Mouse (Mus musculus): ENCODE data around the gene Pim3. TPM values are rescaled to one million over a fixed set of nuclear protein-coding genes. Genes with fewer than 3 reads are reported as not detected.

Pim3 gene
- polyA plus RNA-seq, 2 experiments: 3.1 to 8.5 TPM

- Histone ChIP-seq H3K9ac (replicated peaks) (no peak overlapping the region), H3K4me1 (replicated peaks; ENCODE audit: control insufficient read depth in 2 of 2, insufficient read depth in 2 of 2, low read length in 1 of 2) (peaks cover 0 to 12% of the 10 kb centered on the region in 2 experiments; a peak in 3 of 4 replicates), H3K4me2 (ENCODE audit: low read depth) (no peak overlapping the region), H3K27me3 (ENCODE audit: control insufficient read depth, insufficient read depth, low read length) (no peaks in the 10 kb centered on the region), H3K36me3 (replicated peaks; ENCODE audit: control insufficient read depth, insufficient read depth, low read depth) (peaks cover 8% of the 10 kb centered on the region), H3K9me3 (ENCODE audit: control insufficient read depth, low read length) (no peaks in the 10 kb centered on the region), H3K27ac (no peak overlapping the region), H3K4me3 (ENCODE audit: insufficient read depth in 1 of 2, low read depth in 2 of 2, low read length in 2 of 2) (no peak overlapping the region)
- WGBS (ENCODE audit: insufficient replicate concordance): 83% methylated on average over 6 of the region's 6 CpGs
- ATAC-seq (ENCODE audit: insufficient read depth) (no peak), DNase-seq (ENCODE audit: low read depth in 3 of 3, low spot score in 3 of 3) (no peak)
- TF ChIP-seq EP300 (IDR thresholded peaks at IDR 0.05; ENCODE audit: low read depth) (no peak), CTCF (IDR thresholded peaks at IDR 0.05; ENCODE audit: low read depth) (no peak)
Measured at GRCm38 (mm10) chr15:88868024-88868742, 6.2 kb downstream of the Pim3 start.

- TF ChIP-seq EP300 (IDR thresholded peaks at IDR 0.05; ENCODE audit: low read depth) (no peak), CTCF (IDR thresholded peaks at IDR 0.05; ENCODE audit: low read depth) (no peak)
- no peak overlapping the region for H3K9ac ChIP-seq (replicated peaks)
- H3K36me3 ChIP-seq (replicated peaks; ENCODE audit: control insufficient read depth, insufficient read depth, low read depth): no peaks in the 10 kb centered on the region
- ATAC-seq (ENCODE audit: insufficient read depth) (peak; percentile 59), DNase-seq (ENCODE audit: low read depth in 3 of 3, low spot score in 3 of 3) (no peak)
- H3K4me3 ChIP-seq (ENCODE audit: insufficient read depth in 1 of 2, low read depth in 2 of 2, low read length in 2 of 2): no peak overlapping the region
- WGBS (ENCODE audit: insufficient replicate concordance): 54% methylated on average over 5 of the region's 5 CpGs
- H3K27ac ChIP-seq: no peak overlapping the region
- peaks cover 0 to 10% of the 10 kb centered on the region in 2 experiments; a peak in 2 of 4 replicates for H3K4me1 ChIP-seq (replicated peaks; ENCODE audit: control insufficient read depth in 2 of 2, insufficient read depth in 2 of 2, low read length in 1 of 2)
- H3K27me3 ChIP-seq (ENCODE audit: control insufficient read depth, insufficient read depth, low read length): no peaks in the 10 kb centered on the region
- H3K9me3 ChIP-seq (ENCODE audit: control insufficient read depth, low read length): no peaks in the 10 kb centered on the region
- H3K4me2 ChIP-seq (ENCODE audit: low read depth): no peak overlapping the region
Measured at GRCm38 (mm10) chr15:88870418-88871185, 8.6 kb downstream of the Pim3 start.

GRCm38 (mm10) chr15:88874061-88874460, 12.1 kb downstream of the Pim3 start:
- H3K9ac ChIP-seq (replicated peaks): no peak overlapping the region
- DNase-seq (ENCODE audit: low read depth in 3 of 3, low spot score in 3 of 3) (no peak), ATAC-seq (ENCODE audit: insufficient read depth) (no peak)
- H3K36me3 ChIP-seq (replicated peaks; ENCODE audit: control insufficient read depth, insufficient read depth, low read depth): no peaks in the 10 kb centered on the region
- no peak for TF ChIP-seq CTCF (IDR thresholded peaks at IDR 0.05; ENCODE audit: low read depth)
- TF ChIP-seq EP300 (IDR thresholded peaks at IDR 0.05; ENCODE audit: low read depth): no peak
- no peak overlapping the region for H3K27ac ChIP-seq
- H3K4me3 ChIP-seq (ENCODE audit: insufficient read depth in 1 of 2, low read depth in 2 of 2, low read length in 2 of 2): no peak overlapping the region
- no peaks in the 10 kb centered on the region for H3K9me3 ChIP-seq (ENCODE audit: control insufficient read depth, low read length)
- 0 out of 2 replicates have a peak, but pooled peaks cover 2% of the 10 kb centered on the region for H3K27me3 ChIP-seq (ENCODE audit: control insufficient read depth, insufficient read depth, low read length)
- WGBS (ENCODE audit: insufficient replicate concordance): 57% methylated on average over 3 of the region's 3 CpGs
- no peak overlapping the region for H3K4me2 ChIP-seq (ENCODE audit: low read depth)
- no peaks in the 10 kb centered on the region; a peak in 1 of 4 replicates for H3K4me1 ChIP-seq (replicated peaks; ENCODE audit: control insufficient read depth in 2 of 2, insufficient read depth in 2 of 2, low read length in 1 of 2)

- Histone ChIP-seq H3K4me1 (replicated peaks; ENCODE audit: control insufficient read depth in 2 of 2, insufficient read depth in 2 of 2, low read length in 1 of 2) (no peaks in the 10 kb centered on the region; a peak in 1 of 4 replicates), H3K9me3 (ENCODE audit: control insufficient read depth, low read length) (no peaks in the 10 kb centered on the region), H3K36me3 (replicated peaks; ENCODE audit: control insufficient read depth, insufficient read depth, low read depth) (no peaks in the 10 kb centered on the region), H3K9ac (replicated peaks) (no peak overlapping the region), H3K4me2 (ENCODE audit: low read depth) (no peak overlapping the region), H3K27me3 (ENCODE audit: control insufficient read depth, insufficient read depth, low read length) (0 out of 2 replicates have a peak, but pooled peaks cover 2% of the 10 kb centered on the region), H3K4me3 (ENCODE audit: insufficient read depth in 1 of 2, low read depth in 2 of 2, low read length in 2 of 2) (no peak overlapping the region), H3K27ac (no peak overlapping the region)
- DNase-seq (ENCODE audit: low read depth in 3 of 3, low spot score in 3 of 3) (no peak), ATAC-seq (ENCODE audit: insufficient read depth) (no peak)
- WGBS (ENCODE audit: insufficient replicate concordance): 67% methylated on average over 6 of the region's 6 CpGs
- no peak for TF ChIP-seq EP300 (IDR thresholded peaks at IDR 0.05; ENCODE audit: low read depth)
- no peak for TF ChIP-seq CTCF (IDR thresholded peaks at IDR 0.05; ENCODE audit: low read depth)
Measured at GRCm38 (mm10) chr15:88874477-88874876, 12.5 kb downstream of the Pim3 start.

- Histone ChIP-seq H3K4me1 (replicated peaks; ENCODE audit: control insufficient read depth in 2 of 2, insufficient read depth in 2 of 2, low read length in 1 of 2) (no peaks in the 10 kb centered on the region; a peak in 1 of 4 replicates), H3K27ac (no peak overlapping the region), H3K9ac (replicated peaks) (no peak overlapping the region), H3K4me3 (ENCODE audit: insufficient read depth in 1 of 2, low read depth in 2 of 2, low read length in 2 of 2) (no peak overlapping the region), H3K4me2 (ENCODE audit: low read depth) (no peak overlapping the region), H3K9me3 (ENCODE audit: control insufficient read depth, low read length) (no peaks in the 10 kb centered on the region), H3K27me3 (ENCODE audit: control insufficient read depth, insufficient read depth, low read length) (0 out of 2 replicates have a peak, but pooled peaks cover 2% of the 10 kb centered on the region), H3K36me3 (replicated peaks; ENCODE audit: control insufficient read depth, insufficient read depth, low read depth) (no peaks in the 10 kb centered on the region)
- WGBS (ENCODE audit: insufficient replicate concordance): 28% methylated on average over 10 of the region's 10 CpGs
- TF ChIP-seq EP300 (IDR thresholded peaks at IDR 0.05; ENCODE audit: low read depth): no peak
- TF ChIP-seq CTCF (IDR thresholded peaks at IDR 0.05; ENCODE audit: low read depth): no peak
- ATAC-seq (ENCODE audit: insufficient read depth): peak; percentile 41; the same call in 1 of the 2 replicates
- no peak for DNase-seq (ENCODE audit: low read depth in 3 of 3, low spot score in 3 of 3)
Measured at GRCm38 (mm10) chr15:88875625-88876081, 13.7 kb downstream of the Pim3 start.
